Mouse (Mus musculus) erythroblast, embryonic 14.5 days (primary cell): ENCODE measurements around the gene Gipr.

Source experiments
- GATA1 ChIP-seq: IDR thresholded peaks from 2 replicates; pipeline ENCODE4 v1.6.1; 2012; ENCODE audit warnings: low read length, inconsistent platforms, mixed read lengths
- TAL1 ChIP-seq: IDR thresholded peaks from 3 replicates; pipeline ENCODE4 v1.6.1; 2012; ENCODE audit warnings: low read length, inconsistent platforms, mixed read lengths

DNA sequence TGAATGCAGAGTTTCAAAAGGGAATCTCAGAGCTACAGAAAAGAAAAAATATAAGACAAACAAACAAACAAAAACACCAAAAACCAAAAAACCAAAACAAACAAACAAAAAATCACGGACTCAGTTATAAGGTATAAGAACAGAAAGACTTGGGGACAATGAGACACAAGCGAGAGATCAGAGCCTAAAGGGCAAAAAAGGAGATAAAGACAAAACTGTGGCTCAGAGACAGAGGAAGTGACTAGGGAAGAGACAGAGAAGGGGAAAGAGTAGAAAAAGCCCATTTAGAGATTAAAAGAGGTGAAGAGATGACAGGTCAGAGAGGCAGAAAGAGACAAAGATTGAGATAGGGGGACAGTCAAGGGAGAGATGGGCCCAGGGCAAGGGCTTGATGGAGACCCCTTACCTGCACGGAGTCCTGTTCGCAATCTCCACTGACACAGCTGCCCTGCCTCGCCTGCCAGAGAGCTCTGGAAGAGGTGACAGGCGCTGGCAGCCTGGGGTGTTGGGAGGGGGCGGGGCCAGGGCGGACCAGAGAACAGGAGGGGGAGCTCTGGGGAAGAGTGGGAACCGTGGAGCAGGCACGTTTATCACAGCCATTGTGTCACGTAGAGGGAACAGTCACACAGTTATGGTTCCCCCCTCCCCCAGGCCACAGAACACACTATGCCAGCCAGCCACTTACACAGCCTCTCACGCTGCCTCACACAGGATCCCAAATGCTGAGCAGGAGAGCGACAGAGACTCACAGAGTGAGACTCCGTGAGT, at the start of gene Gipr:
- no peak for TF ChIP-seq GATA1
- no peak for TF ChIP-seq TAL1
